Mouse (Mus musculus) NIH3T3 (cell line): ENCODE measurements around the gene Cdc42se2.

Experiments used
- DNase-seq: peaks from one replicate; pipeline ENCODE4 v3.0.0-alpha.2; 2012; ENCODE audit warnings: low read depth

Cdc42se2 gene

DNA sequence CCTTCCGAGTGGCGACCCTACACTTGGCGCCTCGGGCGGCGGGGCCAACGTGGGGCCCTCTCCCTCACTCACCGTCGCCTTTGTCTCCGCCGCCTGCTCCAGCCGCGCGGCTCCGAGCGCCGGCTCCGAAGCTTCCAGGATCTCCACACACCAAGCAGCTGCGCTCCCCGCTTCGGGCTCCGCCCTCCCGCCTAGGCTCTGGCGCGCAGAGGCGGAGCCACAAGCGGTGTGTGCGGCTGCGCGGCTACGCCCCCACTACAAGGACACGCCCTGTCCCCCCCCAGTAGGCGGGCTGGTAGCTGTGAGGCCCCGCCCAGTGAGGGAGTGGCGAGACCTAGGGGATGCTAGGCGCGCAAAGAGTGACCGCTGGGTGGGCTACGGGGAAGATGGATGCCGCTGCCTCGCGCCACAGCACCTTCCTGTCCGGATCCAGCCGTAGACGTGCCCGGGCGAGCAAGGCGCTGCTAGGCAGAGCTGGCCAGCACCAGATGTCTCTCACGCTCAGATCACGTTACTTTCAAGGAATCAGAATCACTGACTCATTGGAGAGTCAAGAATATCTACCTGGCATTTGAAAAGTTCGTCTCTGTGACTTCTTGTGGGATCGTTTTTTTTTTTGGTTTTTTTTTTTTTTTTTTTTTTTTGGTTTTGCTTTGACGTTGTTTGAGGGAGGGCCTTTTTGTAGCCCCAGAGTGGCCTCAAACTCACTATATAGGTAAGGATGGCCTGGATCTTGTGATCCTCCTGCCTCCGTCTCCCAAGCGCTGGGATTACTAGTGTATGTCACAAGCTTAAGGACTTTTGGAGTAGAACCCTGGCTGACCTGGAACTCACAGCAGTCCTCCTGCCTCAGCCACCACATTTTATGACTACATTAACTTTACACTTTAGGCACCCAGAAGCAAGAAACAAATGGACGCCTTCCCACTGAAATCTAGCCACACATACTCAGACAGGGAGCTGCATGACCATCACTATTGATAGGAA, at the start of gene Cdc42se2:
Cdc42se2 (minus strand) TSS at position 188 of the 987 bp plus-strand sequence.
- peak; percentile 98 for DNase-seq

DNA sequence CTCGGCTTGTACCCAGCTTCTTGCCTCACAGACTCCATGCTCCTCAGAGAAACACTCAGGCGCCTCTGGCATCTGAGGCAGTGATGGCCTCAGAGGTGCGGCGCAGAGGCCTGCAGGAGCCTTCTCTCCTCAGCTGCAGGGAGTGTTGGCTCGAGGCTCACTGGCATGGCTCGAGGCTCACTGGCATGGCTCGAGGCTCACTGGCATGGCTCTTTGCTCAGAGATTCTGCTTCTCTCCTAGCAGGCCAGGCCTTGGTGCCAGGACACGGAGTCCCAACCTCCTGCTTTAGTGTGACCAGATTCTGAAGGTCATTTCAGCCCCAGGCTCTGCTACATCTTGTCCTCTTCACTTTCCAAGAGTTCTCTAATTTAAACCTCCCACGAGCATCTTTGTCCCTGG, 48.6 kb upstream of the Cdc42se2 start:
- no peak for DNase-seq

DNA sequence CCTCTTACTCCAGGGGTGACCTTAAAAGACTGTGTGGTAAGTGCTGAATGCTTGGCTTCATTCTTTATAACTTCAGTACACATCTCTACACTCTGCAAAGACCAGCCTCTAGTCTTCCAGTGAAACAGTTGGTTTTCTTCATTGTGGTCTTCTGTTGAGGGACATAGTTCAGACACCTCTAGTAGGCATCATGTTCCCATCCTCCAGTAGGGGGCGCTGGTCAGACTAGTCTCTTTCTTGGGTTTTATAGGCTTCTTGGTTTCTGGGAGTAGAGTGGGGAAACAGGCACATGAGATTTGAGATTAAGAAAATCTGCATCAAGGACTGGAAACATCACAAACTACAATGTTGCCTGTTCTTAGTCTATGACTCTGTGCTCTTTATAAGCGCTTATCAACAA, 47.1 kb upstream of the Cdc42se2 start:
- no peak for DNase-seq

DNA sequence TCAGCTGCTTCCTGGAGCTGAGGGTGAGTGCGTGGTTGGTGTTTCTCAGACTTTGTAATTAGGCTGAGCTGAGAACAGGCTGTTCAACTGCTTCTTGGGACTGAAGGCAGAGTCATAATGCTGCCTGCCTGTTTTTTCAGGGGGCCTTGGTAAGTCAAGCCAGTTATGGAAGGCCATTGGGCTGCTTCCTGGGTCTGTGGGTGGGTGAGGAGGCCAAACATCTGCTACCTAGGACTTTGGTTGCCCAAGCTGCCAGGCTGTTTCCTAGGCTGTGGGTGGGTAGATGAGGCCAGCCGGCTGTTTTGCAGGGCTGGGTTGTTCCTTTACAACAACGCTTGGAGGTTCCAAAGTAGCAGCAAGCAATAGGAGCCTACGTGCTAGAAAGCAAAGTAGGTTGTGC, 46.4 kb upstream of the Cdc42se2 start:
- DNase-seq: no peak

DNA sequence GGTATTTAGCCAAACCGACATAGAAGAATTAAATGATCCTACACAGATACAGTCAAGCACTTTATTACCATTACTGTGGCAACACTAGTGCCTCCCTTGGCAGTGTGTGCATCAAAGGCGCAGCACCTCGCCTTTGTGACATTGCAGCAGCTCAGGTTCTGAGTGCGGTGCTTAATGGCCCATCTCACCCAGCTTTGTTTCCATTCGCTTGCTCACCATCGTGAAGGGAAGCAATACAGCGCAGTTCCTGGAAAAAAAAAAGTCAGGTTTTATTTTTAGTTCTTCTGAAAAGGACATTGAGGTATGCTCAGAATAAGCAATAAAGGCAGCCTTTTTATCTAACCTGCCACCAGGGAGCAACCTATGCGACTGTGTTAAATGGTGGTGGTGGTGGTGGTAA, 39.3 kb upstream of the Cdc42se2 start:
- DNase-seq: no peak

DNA sequence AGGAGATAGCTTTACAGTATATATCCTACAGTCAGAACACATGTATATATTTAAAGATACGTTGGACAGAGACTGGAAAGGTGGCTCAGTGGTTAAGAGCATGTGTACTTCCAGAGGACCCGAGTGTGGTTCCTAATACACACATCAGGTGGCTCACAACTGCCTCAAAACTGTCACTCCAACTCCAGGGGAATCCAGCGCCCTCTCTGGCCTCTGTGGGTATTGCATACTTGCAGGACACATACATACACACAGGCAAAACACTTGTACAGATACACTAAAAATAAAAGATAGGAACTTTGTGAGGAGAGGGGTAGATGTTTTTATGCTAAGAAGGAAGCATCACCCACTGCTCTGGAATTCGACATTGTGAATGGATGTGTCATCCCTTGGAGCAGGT, 38.3 kb upstream of the Cdc42se2 start:
- DNase-seq: no peak

DNA sequence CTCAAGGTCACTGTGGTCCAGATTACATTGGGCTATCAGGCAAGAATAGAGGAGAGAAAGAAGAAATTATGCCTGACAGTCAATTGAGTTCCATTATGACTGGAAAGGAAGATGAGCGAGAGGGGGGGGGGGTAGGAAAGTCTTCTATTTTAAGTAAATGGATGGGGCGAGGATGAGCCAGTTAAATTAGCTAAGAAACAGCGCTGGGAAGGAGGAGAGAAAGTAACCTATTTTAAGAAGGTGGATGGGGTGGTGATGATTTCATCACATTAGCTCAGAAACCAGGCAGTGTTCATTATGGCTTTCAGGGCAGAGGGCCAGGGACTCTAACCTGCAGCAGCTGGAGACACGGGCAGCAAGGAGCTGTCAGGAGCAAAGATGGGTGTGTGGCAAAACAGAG, 36.0 kb upstream of the Cdc42se2 start:
- peak; percentile 36 for DNase-seq

DNA sequence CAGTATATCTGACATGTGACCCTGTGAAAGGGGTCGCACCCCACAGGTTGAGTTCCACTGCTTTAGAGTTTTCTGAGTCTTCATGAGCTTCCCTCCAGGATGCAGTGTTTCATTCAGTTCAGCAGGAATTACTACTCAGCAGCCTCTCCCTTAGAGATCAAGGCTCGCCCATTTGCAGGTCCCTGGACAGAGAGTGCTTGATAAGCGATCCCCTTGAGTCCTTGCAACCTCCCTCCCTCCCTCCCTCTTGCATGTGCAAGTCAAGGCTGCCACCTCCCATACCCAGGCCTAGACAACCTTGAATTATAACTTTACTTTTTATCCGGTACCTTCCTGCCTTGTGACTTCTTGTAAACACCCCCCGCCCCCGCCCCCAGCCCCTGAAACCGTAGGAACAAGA, 32.0 kb upstream of the Cdc42se2 start:
- DNase-seq: no peak

DNA sequence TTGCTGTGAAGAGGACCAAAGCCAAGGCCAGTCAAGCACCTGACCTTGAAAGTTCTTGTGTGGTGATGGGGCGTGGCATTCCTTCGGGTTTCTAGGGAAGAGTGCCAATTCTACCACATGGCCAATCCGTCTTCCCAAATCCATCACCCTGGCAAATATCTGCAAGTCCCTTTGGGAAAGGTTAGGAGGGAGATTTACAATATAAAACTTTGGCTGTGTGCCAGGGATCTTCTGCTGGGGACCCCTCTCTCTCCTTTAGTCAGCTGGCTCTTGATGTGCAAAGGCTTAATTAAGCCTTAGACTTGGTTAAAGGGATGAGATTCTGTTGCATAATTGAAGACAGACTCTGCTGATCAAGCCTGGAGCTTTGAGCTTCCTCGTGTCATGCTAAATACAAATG, 30.0 kb upstream of the Cdc42se2 start:
- no peak for DNase-seq

DNA sequence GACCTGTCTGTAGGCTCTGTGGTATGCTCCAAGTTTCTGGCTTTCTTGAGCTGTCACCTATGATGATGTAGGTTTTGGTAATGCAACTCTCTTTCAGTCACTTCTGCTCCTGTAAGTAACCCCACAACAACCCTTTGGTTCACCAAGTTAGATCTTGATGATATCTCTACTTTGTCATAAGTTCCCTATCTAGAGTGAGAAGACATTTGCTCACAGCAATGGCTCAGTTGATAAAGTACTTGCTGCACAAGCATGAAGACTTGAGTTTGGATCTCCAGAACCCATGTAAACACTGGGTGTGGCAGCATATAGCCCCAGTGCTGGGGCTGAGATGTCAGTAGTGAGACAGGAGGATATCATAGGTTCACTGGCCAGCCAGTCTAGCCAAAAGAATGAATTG, 28.2 kb upstream of the Cdc42se2 start:
- no peak for DNase-seq

DNA sequence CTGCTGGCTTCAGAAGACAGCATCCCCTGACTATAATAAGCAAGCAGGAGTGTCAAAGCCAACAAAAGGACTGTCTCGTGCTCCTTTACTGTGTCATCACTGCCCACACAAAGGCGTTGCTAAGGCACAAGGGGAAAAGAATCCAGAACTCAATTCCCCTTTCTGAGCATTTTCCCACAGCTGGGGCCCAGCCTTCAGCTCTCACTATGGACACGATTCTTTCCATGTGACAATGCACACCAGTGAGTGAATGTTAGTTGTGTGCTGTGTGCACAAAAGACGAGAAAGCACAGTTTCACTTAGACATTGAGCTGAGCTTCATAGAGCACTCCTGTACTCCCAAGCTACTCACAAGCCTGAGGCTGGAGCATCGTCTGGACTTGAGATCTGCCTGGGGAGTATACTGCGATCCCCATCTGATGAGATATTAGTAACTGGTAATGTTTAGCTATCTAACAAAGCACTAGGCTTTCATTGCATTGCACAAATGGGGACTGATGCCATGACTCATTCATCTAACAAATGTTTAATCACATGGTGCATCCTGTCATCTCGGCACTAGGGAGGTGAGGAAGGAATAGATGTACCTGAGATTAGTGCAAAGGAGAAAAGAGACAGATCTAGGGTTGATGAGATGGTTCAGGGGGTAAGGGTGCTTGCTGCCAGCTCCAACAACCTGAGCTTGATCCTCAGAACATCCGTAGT, 25.5 kb upstream of the Cdc42se2 start:
- DNase-seq: no peak

DNA sequence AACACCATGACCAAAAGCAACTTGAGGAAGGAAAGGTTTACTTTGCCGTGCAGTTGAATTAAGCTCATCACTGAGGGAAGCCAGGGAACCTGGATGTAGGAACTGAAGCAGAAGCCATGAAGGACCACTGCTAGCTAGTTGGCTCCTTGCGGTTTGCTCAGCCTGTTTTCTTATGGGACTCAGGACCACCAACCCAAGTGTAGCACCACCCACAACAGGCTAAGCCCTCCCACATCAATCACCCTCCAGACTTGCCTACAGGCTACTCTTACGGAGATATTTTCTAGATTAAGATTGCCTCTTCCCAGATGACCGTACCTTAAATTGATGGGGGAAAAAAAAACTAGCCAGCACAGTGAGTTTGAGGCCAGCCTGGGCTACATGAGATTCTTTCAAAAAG, 24.8 kb upstream of the Cdc42se2 start:
- DNase-seq: no peak

DNA sequence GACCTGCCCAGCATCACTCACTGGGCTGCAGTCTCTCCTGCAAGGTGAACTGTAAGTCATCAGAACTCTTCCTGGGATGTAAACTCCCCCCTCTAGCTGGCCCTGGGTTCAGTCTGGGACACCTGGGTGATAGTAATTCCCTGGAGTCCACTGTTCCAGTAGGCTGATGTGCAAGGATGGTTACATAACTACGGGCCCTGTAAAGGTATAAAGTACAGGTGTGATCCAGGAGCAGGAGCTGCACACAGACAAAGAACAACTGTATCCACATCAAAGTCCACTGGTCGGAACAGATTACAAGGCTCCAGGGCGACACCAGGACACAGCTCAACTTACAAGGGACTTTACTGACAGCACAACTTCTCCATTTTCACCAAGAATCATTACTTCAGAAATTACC, 23.6 kb upstream of the Cdc42se2 start:
- DNase-seq: no peak

DNA sequence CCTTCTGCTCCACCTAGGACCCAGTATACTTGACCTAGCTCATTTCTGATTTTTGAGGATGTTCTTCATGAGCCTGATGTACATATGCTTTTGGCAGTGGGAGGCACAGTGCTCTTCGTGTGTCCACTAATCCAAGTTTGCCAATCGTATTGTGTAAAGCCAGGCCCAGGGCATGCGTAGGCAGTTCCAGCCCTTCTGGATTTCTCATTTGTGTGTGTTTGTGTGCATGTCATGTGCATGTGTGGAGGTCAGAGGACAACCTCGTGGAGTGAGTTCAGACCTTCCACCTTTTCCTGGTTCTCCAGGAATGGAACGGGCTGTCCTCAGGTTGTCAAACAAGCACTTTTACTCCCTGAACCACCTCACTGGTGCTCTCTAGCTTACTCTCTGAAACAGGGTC, 22.1 kb upstream of the Cdc42se2 start:
- no peak for DNase-seq

DNA sequence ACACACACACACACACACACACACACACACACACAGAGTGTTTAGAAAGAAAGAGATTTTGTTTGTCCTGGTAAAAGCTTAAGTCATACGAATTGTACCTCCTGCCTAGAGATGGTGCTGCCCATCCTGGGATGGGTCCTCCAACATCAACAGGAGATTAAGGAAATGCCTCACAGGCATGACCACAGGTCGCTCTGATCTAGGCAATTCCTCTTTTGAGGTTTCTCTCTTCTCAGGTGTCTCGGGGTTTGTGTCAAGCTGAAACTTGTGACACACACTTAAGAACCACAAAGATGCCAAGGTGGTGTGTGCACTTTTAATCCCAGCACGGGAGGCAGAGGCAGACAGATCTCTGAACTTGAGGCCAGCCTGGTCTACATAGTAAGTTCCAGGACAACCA, 20.7 kb upstream of the Cdc42se2 start:
- no peak for DNase-seq

DNA sequence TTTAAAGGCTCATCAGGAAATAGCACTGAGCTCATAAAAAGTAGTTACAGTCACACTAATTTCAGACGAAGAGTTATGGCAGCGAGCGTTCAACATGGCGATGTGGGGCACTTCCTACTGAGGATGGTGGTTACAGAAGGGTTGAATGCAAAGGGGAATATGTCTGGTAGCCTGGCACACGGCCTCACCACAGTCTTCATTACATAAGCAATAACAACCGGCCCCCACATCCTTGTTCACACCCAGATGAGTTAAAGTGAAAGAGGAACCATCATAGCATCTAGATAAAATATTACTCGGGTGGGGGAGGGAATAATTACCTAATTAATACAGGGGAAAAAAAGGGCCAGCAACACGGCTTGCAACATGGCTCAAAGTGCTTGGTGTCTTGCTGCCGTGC, 20.2 kb upstream of the Cdc42se2 start:
- DNase-seq: no peak

DNA sequence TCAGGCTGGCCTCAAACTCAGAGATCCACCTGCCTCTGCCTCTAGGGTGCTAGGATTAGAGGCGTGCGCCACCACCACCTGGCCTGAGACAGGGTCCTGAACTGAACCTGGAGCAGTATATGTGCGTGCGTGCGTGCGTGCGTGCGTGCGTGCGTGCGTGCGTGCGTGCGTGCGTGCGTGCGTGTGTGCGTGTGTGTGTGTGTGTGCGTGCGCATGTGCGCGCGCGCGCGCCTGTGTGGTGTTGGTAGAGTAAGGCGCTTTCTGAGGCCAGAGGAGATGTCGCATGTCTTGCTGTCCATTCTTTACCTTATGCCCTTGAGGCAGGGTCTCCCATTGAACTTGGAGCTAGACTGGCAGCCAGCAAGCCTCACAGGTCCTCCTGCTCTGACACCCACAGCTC, 19.4 kb upstream of the Cdc42se2 start:
- DNase-seq: no peak

DNA sequence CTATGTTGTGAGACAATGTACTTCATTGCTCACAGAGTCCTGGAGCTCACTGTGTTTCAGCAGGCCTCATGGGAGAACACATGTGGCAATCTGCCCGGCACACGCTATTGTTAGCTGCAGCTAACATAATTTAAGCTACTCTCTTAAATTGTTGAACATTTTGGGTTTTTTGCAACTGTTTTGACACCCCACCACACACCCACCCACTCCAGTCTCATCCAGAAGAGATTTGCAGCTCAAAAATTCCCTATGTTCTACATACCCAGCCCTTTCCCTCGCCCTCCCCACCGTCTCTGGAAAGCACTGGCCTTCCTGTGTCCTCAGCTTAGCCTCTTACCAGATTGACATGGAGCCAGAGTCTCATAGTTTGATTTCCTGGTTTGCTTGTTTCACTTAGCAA, 17.7 kb upstream of the Cdc42se2 start:
- peak; percentile 63 for DNase-seq

DNA sequence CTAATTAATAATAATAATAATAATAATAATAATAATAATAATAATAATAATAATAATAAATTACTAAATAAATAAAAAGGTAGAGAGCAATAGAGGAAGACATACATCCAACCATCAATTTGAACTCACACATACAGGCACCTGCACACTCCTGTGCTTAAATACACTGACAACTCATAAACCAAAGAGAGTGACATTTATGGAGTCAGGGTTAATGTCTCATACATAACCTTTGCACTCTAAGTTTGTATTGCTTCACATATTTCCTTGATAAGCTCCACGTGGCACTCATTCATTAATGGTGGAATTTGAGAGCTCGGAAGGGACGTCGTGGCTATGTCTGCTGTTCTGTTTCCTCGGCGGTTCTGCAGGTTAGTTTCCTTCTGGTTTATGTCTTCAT, 15.1 kb upstream of the Cdc42se2 start:
- no peak for DNase-seq

DNA sequence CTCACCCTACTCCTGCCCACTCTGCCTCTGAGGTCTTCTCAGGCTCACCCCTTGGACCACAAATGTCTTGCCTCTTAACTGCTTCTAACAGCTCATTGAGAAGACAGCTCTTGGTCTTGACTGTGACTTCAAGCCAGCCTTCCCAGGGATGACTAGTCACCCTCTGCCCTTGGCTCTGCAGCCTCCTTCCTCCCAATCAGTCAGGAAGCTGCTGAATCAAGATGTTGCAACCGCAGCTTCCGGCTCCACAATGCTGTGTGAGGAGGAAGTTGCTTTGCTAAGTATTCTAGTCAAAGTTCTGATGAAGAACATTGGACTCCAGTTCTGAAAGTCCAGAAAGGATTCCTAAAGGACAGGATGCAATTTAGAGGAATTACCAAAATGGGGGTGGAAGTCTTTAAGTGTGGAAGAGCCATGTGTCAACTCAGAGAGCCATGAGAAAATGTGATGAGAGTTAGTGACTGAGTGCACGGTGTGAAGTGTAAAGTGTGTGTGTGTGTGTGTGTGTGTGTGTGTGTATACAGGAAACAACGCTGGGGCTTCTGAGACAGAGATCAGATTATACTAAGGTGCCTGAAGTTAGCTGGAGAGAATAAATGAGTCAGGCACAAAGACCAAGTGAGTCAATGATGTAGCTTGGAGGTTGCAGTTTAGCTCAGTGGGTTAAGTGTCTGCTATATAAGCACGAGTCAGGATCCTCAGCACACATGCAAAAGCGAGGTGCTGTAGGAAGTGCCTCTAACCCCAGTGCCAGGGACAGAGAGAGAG, 14.5 kb upstream of the Cdc42se2 start:
- DNase-seq: peak; percentile 38

DNA sequence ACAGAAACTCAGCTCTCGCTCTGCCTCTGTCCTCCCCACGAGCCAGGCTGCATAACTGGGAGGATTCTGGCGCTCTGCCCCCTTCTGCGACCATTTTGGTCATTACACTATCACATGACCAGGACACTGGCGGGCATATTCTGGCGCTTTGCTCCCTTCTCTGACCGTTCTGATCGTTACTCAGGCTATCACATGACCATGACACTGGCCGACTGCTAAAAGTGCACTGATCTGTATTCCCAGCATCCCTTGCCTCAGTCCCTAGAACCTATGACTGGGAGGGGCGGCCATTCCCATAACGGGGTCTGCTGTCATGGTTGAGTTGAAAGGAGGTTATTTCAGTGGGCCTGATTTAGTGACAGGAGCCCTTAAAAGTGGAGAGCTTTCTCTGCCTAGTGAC, 9.1 kb upstream of the Cdc42se2 start:
- no peak for DNase-seq

DNA sequence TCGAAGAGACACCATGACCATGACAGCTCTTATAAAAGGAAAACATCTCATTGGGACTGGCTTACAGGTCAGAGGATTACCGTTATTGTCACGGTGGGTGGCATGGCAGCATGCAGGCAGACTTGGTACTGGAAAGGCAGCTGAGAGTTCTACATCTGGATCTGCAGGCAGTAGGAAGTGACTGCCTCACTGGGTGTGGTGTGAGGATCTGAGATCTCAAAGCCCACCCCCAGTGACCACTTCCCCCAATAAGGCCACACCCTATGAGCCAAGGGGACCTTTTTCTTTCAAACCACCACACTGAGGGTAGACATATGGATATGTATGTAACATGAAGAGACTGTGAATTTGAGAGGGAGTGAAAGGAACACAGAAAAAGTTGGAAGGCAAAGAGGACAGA, 7.2 kb upstream of the Cdc42se2 start:
- DNase-seq: no peak

DNA sequence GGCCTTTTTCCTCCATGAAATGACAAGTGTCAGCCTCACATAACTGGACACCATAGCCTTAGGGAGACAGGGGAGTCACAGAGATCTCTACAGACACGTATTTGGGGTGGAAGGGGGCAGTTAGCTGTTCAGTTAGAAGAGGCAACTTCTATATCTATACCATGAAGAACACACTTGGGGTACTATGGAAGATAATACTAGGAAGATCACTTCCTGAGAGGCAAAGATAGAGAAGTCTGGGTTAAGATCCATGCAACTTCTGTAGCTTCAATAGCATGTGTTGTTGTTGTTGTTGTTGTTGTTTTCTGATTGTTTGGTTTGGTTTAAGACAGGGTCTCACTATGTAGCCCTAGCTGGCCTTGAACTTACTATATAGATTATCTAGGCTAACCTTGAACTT, 5.7 kb upstream of the Cdc42se2 start:
- no peak for DNase-seq
